Mouse (Mus musculus) spleen, postnatal 14 days (tissue): ENCODE measurements around the gene Usp43.

Experiments used
- DNase-seq, 2 experiments: peaks; one replicate each; pipeline ENCODE4 v3.0.0; 2021 to 2022; ENCODE audit warnings: low spot score in 2 of 2

Usp43 gene

GRCm38 (mm10) chr11:67806832-67807597 lies 114.9 kb downstream of the Usp43 start:
- no peak for DNase-seq

- no peak for DNase-seq
These were observed 116.4 kb downstream of the Usp43 start for GRCm38 (mm10) chr11:67805538-67805937.
